Mouse (Mus musculus) CH12.LX (cell line): Measurements from ENCODE around the gene Gpr176.

Experiments used
- CHD1 ChIP-seq: IDR thresholded peaks from 2 replicates; pipeline ENCODE4 v1.6.1; 2012; ENCODE audit warnings: low read depth, low read length, improper control_type of control experiment, inconsistent platforms
- CTCF ChIP-seq, 2 experiments: IDR thresholded peaks in 1 of 2; conservative IDR thresholded peaks in 1 of 2; 2 replicates each; pipeline ENCODE4 v1.5.1; 2011 to 2012; ENCODE audit warnings: low read depth in 2 of 2, low read length in 2 of 2, improper control_type of control experiment in 1 of 2, inconsistent platforms in 1 of 2, mild to moderate bottlenecking in 1 of 2, moderate library complexity in 1 of 2
- ELF1 ChIP-seq: IDR thresholded peaks from 2 replicates; pipeline ENCODE4 v1.6.1; 2014; ENCODE audit warnings: low read depth, mild to moderate bottlenecking, inconsistent platforms, low read length, improper control_type of control experiment
- POLR2AphosphoS2 ChIP-seq: IDR thresholded peaks from 2 replicates; pipeline ENCODE4 v1.6.1; 2011; ENCODE audit warnings: low read depth, low read length, improper control_type of control experiment
- USF1 ChIP-seq: IDR thresholded peaks from 2 replicates; pipeline ENCODE4 v1.6.1; 2014; ENCODE audit warnings: low read depth, mild to moderate bottlenecking, inconsistent platforms, low read length, improper control_type of control experiment

DNA sequence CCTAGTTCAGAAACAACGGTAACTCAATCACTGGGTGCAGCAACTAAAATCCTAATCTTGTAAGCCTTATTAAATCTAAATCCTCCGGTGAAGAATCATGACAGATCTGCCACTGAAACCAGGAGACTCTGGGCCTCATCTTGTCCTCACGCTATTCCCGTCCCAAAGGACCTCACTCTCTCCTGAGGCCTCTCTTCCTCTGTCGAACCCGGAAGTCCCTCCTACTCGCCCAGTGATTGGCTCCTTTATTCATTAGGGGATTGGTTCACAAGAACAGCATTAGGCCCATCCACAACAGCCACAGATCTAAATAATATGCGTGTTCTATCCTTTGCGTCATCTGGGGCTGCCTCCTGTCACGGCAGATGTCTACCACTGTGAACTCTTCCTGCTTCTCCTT lies 101.6 kb downstream of the Gpr176 start:
- TF ChIP-seq POLR2AphosphoS2, result no peak
- TF ChIP-seq CTCF (conservative IDR thresholded peaks at IDR 0.05 in 1 of 2, IDR thresholded peaks at IDR 0.05 in 1 of 2; ENCODE audit: low read depth in 2 of 2, low read length in 2 of 2), result no peak
- no peak for TF ChIP-seq CHD1
- no peak for TF ChIP-seq ELF1
- no peak for TF ChIP-seq USF1
